Comparison of ENCODE assay signal across 9 mouse cellular contexts in the genomic region with DNA sequence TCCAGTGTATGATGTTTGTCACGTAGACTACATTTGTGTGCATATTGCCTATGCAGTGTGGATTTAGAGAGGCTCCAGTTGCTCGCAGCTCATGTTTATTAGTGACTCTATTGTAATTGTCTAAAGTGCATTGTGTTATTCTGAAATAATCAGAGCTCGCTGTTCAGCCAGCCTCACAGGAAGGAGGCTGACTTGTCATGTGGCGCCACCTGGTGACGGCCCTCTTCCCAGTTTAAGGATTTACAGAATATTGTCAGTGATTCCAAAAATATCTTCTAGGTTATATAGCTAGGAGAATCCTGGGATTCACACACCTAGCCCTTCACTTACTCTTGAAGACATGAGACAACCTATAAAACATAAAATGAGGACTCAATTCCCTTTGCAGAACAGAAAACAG. TPM values are rescaled to one million over a fixed set of nuclear protein-coding genes. Genes with fewer than 3 reads are reported as not detected.
DNase-seq lines count a peak whose midpoint lies in the region; ATAC-seq and TF ChIP-seq lines count a peak whose summit lies in the region.
"Had no signal": no experiment of that assay in that cellular context is flagged by ENCODE, and none has a peak within 500 bp of the region (broad histone marks: within the 10 kb centered on the region; RNA-seq: fewer than 3 reads in every experiment).

No protein-coding gene starts in this region.

- H3K9me3 ChIP-seq in midbrain, embryonic 10.5 days (replicated peaks), result no peaks in the 10 kb centered on the region
- H3K9me3 ChIP-seq in midbrain, embryonic 15.5 days, result no peaks in the 10 kb centered on the region
- no peaks in the 10 kb centered on the region for H3K9me3 ChIP-seq in forebrain, embryonic 16.5 days (ENCODE audit: control insufficient read depth, low read length)
- no peaks in the 10 kb centered on the region for H3K9me3 ChIP-seq in midbrain, postnatal 0 days (ENCODE audit: low read length)

- peaks cover 90% of the 10 kb centered on the region for H3K36me3 ChIP-seq in midbrain, embryonic 10.5 days
- H3K36me3 ChIP-seq in midbrain, embryonic 15.5 days (replicated peaks), result peaks cover 19% of the 10 kb centered on the region
- H3K36me3 ChIP-seq in forebrain, embryonic 16.5 days (ENCODE audit: control insufficient read depth, insufficient read depth), result peaks cover 11% of the 10 kb centered on the region
- H3K36me3 ChIP-seq in midbrain, postnatal 0 days (ENCODE audit: insufficient read depth, low read length), result peaks cover 35% of the 10 kb centered on the region

- DNase-seq in midbrain, embryonic 10.5 days (ENCODE audit: low spot score), result peak; percentile 59
- peak; percentile 59 for DNase-seq in cerebellum, adult 11 months
- DNase-seq in induced T-regulatory cell, adult 2 months (ENCODE audit: low read depth), result peak; percentile 82
- peak; percentile 79 to 86 for DNase-seq in left cerebral cortex, postnatal 25 days (ENCODE audit: low spot score in 2 of 2)
- peak; percentile 75 for DNase-seq in midbrain, postnatal 0 days (ENCODE audit: low spot score)
- peak; percentile 64 to 87 for DNase-seq in spleen, postnatal 4 days (ENCODE audit: low spot score in 2 of 2)

- H3K4me2 ChIP-seq in midbrain, embryonic 15.5 days, result no peak overlapping the region
- no peak overlapping the region for H3K4me2 ChIP-seq in forebrain, embryonic 16.5 days (ENCODE audit: low read length)
- no peak overlapping the region for H3K4me2 ChIP-seq in midbrain, postnatal 0 days (ENCODE audit: low read depth, low read length, poor library complexity, severe bottlenecking)

- no peak for ATAC-seq in midbrain, embryonic 15.5 days (replicated peaks)
- ATAC-seq in forebrain, embryonic 16.5 days, result peak; percentile 55
- no peak for ATAC-seq in midbrain, postnatal 0 days (ENCODE audit: low FRiP score)

- no peaks in the 10 kb centered on the region for H3K27me3 ChIP-seq in midbrain, embryonic 10.5 days (ENCODE audit: low read depth, poor library complexity, severe bottlenecking)
- no peaks in the 10 kb centered on the region for H3K27me3 ChIP-seq in midbrain, embryonic 15.5 days (replicated peaks)
- no peaks in the 10 kb centered on the region for H3K27me3 ChIP-seq in forebrain, embryonic 16.5 days (replicated peaks; ENCODE audit: control insufficient read depth, insufficient read depth, low read length)
- no peaks in the 10 kb centered on the region for H3K27me3 ChIP-seq in midbrain, postnatal 0 days (ENCODE audit: insufficient read depth, low read length)

- WGBS in midbrain, embryonic 10.5 days, result 58% methylated on average over 5 of the region's 5 CpGs
- 35% methylated on average over 5 of the region's 5 CpGs for WGBS in midbrain, embryonic 15.5 days
- WGBS in forebrain, embryonic 16.5 days, result 26% methylated on average over 5 of the region's 5 CpGs
- 34% methylated on average over 5 of the region's 5 CpGs for WGBS in midbrain, postnatal 0 days

- intact Hi-C loops in left cerebral cortex, postnatal 25 days (cut with DNase I), result loop anchor here (1.0 to 10.0 kb wide), 2 partner anchors 159 to 198 kb away; no protein-coding TSS in a partner anchor

- no peaks in the 10 kb centered on the region for H3K4me1 ChIP-seq in midbrain, embryonic 10.5 days
- no peaks in the 10 kb centered on the region for H3K4me1 ChIP-seq in midbrain, embryonic 15.5 days
- H3K4me1 ChIP-seq in forebrain, embryonic 16.5 days (replicated peaks; ENCODE audit: control insufficient read depth, insufficient read depth, low read length), result no peaks in the 10 kb centered on the region
- H3K4me1 ChIP-seq in midbrain, postnatal 0 days (ENCODE audit: insufficient read depth, low read length), result no peaks in the 10 kb centered on the region

- H3K4me3 ChIP-seq in midbrain, embryonic 10.5 days, result no peak overlapping the region
- H3K4me3 ChIP-seq in midbrain, embryonic 15.5 days, result no peak overlapping the region
- H3K4me3 ChIP-seq in forebrain, embryonic 16.5 days (replicated peaks; ENCODE audit: low read length), result no peak overlapping the region
- no peak overlapping the region for H3K4me3 ChIP-seq in midbrain, postnatal 0 days (ENCODE audit: low read depth, low read length)
- H3K4me3 ChIP-seq: myocyte had no signal

- H3K27ac ChIP-seq in midbrain, embryonic 10.5 days (replicated peaks), result no peak overlapping the region
- no peak overlapping the region for H3K27ac ChIP-seq in midbrain, embryonic 15.5 days
- H3K27ac ChIP-seq in forebrain, embryonic 16.5 days (ENCODE audit: low read length), result no peak overlapping the region
- no peak overlapping the region for H3K27ac ChIP-seq in midbrain, postnatal 0 days (ENCODE audit: low read depth, low read length)

- peak; percentile 92 for TF ChIP-seq CTCF in midbrain, postnatal 0 days (IDR thresholded peaks at IDR 0.05)

- no peak overlapping the region for H3K9ac ChIP-seq in midbrain, embryonic 15.5 days
- no peak overlapping the region for H3K9ac ChIP-seq in forebrain, embryonic 16.5 days (replicated peaks; ENCODE audit: low read depth, low read length)
- no peak overlapping the region for H3K9ac ChIP-seq in midbrain, postnatal 0 days (replicated peaks; ENCODE audit: low read length, poor library complexity, severe bottlenecking)

RNA-seq across cellular contexts. Expression of gene Wdr78, which starts 32.0 kb away (rescaled TPM):
- 4.5 and 5.5 TPM in 2 replicates for polyA plus RNA-seq in midbrain, embryonic 10.5 days (2016; fragmentation: Nextera tagmentation; extraction: Ambion mirVana)
- 5.4 and 5.6 TPM in 2 replicates for polyA plus RNA-seq in midbrain, embryonic 15.5 days (2015; fragmentation: Nextera tagmentation; extraction: Ambion mirVana)
- polyA plus RNA-seq in forebrain, embryonic 16.5 days (2015; fragmentation: Nextera tagmentation; extraction: Ambion mirVana), result 3.8 and 4.6 TPM in 2 replicates
- 10 to 100 TPM; 13.0 to 16.5 TPM for total RNA-seq in left cerebral cortex, postnatal 25 days (2021)
- total RNA-seq in midbrain, postnatal 0 days (2014; rRNA removed), result 5.1 and 9.1 TPM in 2 replicates
- polyA plus RNA-seq in midbrain, postnatal 0 days (2015; fragmentation: Nextera tagmentation; extraction: Ambion mirVana), result 2.1 and 2.8 TPM in 2 replicates

RNA-seq across cellular contexts. Expression of gene Mier1, which starts 32.1 kb away (rescaled TPM):
- 31.0 and 32.7 TPM in 2 replicates for polyA plus RNA-seq in midbrain, embryonic 10.5 days (2016; fragmentation: Nextera tagmentation; extraction: Ambion mirVana)
- polyA plus RNA-seq in midbrain, embryonic 15.5 days (2015; fragmentation: Nextera tagmentation; extraction: Ambion mirVana), result 27.7 and 29.9 TPM in 2 replicates
- polyA plus RNA-seq in forebrain, embryonic 16.5 days (2015; fragmentation: Nextera tagmentation; extraction: Ambion mirVana), result 34.0 and 38.7 TPM in 2 replicates
- 10 to 100 TPM; 39.1 to 42.7 TPM for total RNA-seq in left cerebral cortex, postnatal 25 days (2021)
- total RNA-seq in midbrain, postnatal 0 days (2014; rRNA removed), result 30.6 and 49.7 TPM in 2 replicates
- 25.3 and 32.8 TPM in 2 replicates for polyA plus RNA-seq in midbrain, postnatal 0 days (2015; fragmentation: Nextera tagmentation; extraction: Ambion mirVana)
